Mouse (Mus musculus) olfactory bulb, adult 2 months (tissue): ENCODE measurements at regions not wholly inside any gene's neighbourhood (a gene's known extent, or its start where the extent isn't known, plus 50 kb on each side); places are given as distances from the start of the nearest gene placed in this dataset.

ENCODE experiments used
- CTCF ChIP-seq: fragments of 200-500 bp; IDR thresholded peaks from 2 replicates; pipeline ENCODE4 v1.5.1; 2012; ENCODE audit warnings: low read depth, mild to moderate bottlenecking, low read length, moderate library complexity; ENCODE audit not compliant: insufficient read depth
- POLR2A ChIP-seq: fragments of 200-500 bp; IDR thresholded peaks from 2 replicates; pipeline ENCODE4 v1.6.1; 2012; ENCODE audit warnings: mild to moderate bottlenecking, low read depth, low read length, moderate library complexity; ENCODE audit not compliant: insufficient read depth

- TF ChIP-seq POLR2A = no peak
- no peak for TF ChIP-seq CTCF
These were observed 93.7 kb upstream of the Dapk1 start for GRCm38 (mm10) chr13:60508054-60508453.
